Mouse (Mus musculus) limb, embryonic 12.5 days (tissue): Measurements from ENCODE around the gene Fgfr2. TPM values are rescaled to one million over a fixed set of nuclear protein-coding genes. Genes with fewer than 3 reads are reported as not detected.

Source experiments
- ATAC-seq: fragments of 200-750 bp; cut with Nextera tagmentation; 2 replicates; pipeline ENCODE4 v1.8.0; 2017; ENCODE audit warnings: low read depth, moderate TSS enrichment; ENCODE audit not compliant: insufficient number of reproducible peaks, insufficient read depth, low FRiP score, low TSS enrichment
- H3K27ac ChIP-seq: fragments of 300-500 bp; sonication (generic); 2 replicates; pipeline ENCODE4 v1.5.1; 2016; ENCODE audit warnings: mild to moderate bottlenecking, moderate library complexity
- H3K27me3 ChIP-seq: fragments of 300-500 bp; sonication (generic); 2 replicates; pipeline ENCODE4 v1.6.1; 2016; ENCODE audit warnings: mild to moderate bottlenecking, moderate library complexity
- H3K36me3 ChIP-seq: fragments of 300-500 bp; sonication (generic); 2 replicates; pipeline ENCODE4 v1.6.1; 2016; ENCODE audit warnings: mild to moderate bottlenecking, moderate library complexity
- H3K4me1 ChIP-seq: fragments of 300-500 bp; sonication (generic); replicated peaks from 2 replicates; pipeline ENCODE4 v1.6.1; 2016
- H3K4me2 ChIP-seq: fragments of 300-500 bp; sonication (generic); 2 replicates; pipeline ENCODE4 v1.6.1; 2016; ENCODE audit warnings: mild to moderate bottlenecking, moderate library complexity
- H3K4me3 ChIP-seq: fragments of 300-500 bp; sonication (generic); replicated peaks from 2 replicates; pipeline ENCODE4 v1.5.1; 2016; ENCODE audit warnings: mild to moderate bottlenecking
- H3K9ac ChIP-seq: fragments of 300-500 bp; sonication (generic); replicated peaks from 2 replicates; pipeline ENCODE4 v1.6.1; 2016; ENCODE audit warnings: mild to moderate bottlenecking, moderate library complexity
- H3K9me3 ChIP-seq: fragments of 300-500 bp; sonication (generic); 2 replicates; pipeline ENCODE4 v1.6.1; 2016; ENCODE audit warnings: mild to moderate bottlenecking, moderate library complexity
- WGBS: fragments of 180-500 bp; shearing (Covaris S2); methylation state at CpG from one replicate; pipeline ENCODE4 v1.1.7; 2016; 5-methylcytosine and 5-hydroxymethylcytosine counted together
- polyA plus RNA-seq: library from polyadenylated mRNA; unstranded; fragments of >200 nt; fragmentation: Nextera tagmentation; extraction: Ambion mirVana; gene quantifications from 2 replicates; pipeline ENCODE4 v1.2.1, GENCODE M21; 2016

Fgfr2 gene
- polyA plus RNA-seq, 1 experiment from 2014 or later = 112 TPM

DNA sequence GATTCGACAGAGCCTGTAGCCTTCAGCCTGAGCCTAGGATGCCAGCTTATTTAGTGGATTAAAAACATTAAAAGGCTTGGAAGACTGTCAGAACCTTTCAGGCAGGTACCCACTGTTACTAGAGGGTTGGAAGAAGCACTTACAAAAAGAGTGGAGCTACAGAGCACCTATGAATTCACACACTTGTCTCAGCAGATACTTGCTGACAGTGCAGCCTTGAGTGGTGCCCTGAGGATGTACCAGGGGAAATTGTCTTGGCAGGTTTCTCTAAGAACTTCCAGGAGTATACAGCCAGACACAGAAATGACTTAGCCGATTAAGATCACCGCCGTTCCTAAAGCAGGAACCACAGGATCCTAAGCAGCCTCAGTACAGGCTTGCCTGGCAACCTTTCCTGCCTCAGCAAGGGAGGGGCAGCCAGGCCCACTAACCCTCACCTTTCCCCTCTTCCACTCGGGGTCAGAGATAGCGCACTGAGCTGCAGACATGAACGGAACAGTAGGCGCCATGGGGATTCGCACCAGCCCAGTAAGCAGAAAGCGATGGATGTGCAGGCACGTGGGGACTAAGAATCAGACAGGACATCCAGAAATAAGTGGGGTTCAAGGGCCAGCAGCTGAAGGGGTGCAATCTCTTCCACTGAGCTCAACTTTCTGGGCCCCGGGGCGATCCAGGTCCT is 39.1 kb downstream of the Fgfr2 start:
- Histone ChIP-seq H3K4me1 (peaks cover 19% of the 10 kb centered on the region), H3K27ac (no peak overlapping the region), H3K4me2 (no peak overlapping the region), H3K27me3 (no peaks in the 10 kb centered on the region), H3K9ac (no peak overlapping the region), H3K36me3 (peaks cover 35% of the 10 kb centered on the region), H3K4me3 (no peak overlapping the region), H3K9me3 (no peaks in the 10 kb centered on the region)
- ATAC-seq = no peak
- WGBS = 90% methylated on average over 13 of the region's 13 CpGs

DNA sequence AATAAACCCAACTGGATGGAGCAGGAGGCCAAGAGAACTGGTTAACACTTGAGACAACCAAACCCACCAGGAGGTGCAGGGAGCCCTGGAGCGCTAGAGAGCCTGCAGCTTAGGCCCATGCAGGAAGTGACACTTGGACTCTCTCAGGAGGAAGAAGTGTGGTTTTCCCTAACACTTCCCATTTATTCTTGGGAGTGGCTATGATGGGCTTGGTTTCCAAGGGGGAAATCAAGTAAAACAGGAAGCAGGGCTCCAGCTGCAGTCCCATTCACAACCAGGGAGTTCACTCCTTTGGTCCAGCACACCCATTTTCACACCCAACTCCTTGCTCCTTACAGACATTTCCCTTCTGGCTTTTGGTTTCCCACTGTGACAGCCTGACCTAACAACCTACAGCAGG is 44.2 kb downstream of the Fgfr2 start:
- H3K27me3 ChIP-seq = no peaks in the 10 kb centered on the region
- H3K4me1 ChIP-seq = peaks cover 11% of the 10 kb centered on the region
- no peak for ATAC-seq
- peaks cover 58% of the 10 kb centered on the region for H3K36me3 ChIP-seq
- WGBS = 89% methylated on average over 1 of the region's 1 CpGs
- H3K4me2 ChIP-seq = no peak overlapping the region
- H3K9me3 ChIP-seq = no peaks in the 10 kb centered on the region
- H3K27ac ChIP-seq = no peak overlapping the region
- no peak overlapping the region for H3K9ac ChIP-seq
- no peak overlapping the region for H3K4me3 ChIP-seq

DNA sequence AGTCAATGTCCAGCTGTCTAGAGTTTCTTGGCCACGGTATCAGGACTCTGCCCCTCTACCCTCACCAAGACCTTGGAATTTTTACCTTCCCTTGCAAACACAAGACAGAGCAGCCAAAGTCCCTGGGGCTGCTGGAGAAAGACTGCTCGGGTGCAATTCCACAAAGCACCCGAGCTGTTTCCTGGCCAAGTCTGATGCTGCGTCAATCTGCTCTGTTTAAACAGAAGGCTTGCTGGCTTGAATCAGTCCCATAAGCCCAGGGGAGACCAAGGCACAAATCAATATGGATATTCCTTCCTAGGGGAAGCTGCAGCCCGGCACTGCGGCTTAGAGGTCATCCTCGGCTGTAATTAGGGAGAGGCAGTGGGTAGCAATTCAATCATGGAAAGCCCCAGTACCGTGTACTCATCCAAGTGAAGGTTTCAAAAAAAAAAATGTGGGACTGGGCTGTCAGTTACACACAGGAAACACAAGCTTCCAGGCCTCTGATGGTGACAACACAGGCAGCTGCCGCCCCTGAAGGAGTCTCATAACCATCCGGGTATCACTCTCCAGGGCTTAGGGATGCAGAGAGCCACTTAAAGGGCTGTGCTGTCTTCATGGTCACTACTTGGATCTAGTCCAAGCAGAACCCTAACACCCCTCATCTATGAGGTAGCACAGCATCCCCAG is 48.6 kb downstream of the Fgfr2 start:
- H3K4me1 ChIP-seq = no peaks in the 10 kb centered on the region; the same call in 1 of the 2 replicates
- ATAC-seq = no peak
- no peak overlapping the region for H3K4me2 ChIP-seq
- H3K27me3 ChIP-seq = no peaks in the 10 kb centered on the region
- WGBS = 82% methylated on average over 10 of the region's 10 CpGs
- peaks cover 50% of the 10 kb centered on the region for H3K36me3 ChIP-seq
- no peaks in the 10 kb centered on the region for H3K9me3 ChIP-seq
- H3K27ac ChIP-seq = no peak overlapping the region
- no peak overlapping the region for H3K9ac ChIP-seq
- H3K4me3 ChIP-seq = no peak overlapping the region

DNA sequence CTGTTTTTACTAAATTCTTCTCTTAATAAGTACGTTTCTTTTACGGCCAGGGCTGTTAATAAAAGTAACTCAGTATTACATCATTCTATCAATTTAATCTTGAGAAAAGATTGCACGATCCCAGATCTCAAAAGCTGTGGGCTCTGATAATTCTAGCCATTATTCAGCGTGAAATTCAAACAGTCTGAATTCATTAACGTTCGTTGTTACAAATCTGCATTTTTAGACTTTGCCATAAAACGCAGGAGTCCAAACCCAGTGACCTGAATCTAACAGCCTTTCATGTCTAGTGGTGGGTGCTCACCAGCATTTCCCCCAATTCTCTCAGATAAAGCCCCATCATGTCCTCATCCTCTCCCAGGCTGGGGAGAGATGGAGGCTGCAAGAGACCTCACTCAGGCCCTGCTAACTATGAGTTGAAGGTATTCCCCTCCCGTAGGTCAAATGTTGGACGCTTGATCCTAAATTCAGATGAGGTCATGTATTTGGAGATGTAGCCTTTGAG is 50.0 kb downstream of the Fgfr2 start:
- peaks cover 6% of the 10 kb centered on the region; the same call in 1 of the 2 replicates for H3K4me1 ChIP-seq

DNA sequence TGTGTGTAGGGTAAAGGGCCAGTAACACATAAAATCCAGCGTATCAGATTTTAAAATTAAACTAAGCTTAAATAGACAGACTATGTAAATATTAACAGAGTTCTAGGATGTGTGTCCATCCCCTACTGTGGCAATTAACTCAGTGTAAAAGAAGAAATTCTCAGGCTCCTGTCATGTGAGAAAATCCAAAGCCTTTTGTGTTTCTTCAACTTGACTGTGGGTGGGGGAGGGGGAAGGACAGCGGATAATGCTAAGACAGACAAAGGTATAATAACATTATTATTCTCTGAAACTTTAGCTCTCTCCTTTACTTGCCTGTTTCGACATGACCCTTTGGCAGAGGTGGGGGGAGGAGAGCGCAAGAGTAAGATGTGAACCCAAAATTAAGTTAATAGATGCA is 50.6 kb downstream of the Fgfr2 start:
- 90% methylated on average over 4 of the region's 4 CpGs for WGBS
- H3K36me3 ChIP-seq = peaks cover 45% of the 10 kb centered on the region

More for the DNA sequence above, 50.0 kb downstream of the Fgfr2 start:
- 89% methylated on average over 9 of the region's 9 CpGs for WGBS
- Histone ChIP-seq H3K27ac (no peak overlapping the region), H3K9me3 (no peaks in the 10 kb centered on the region), H3K36me3 (peaks cover 45% of the 10 kb centered on the region), H3K9ac (no peak overlapping the region), H3K4me2 (no peak overlapping the region), H3K4me3 (no peak overlapping the region), H3K27me3 (no peaks in the 10 kb centered on the region)
- ATAC-seq = no peak

DNA sequence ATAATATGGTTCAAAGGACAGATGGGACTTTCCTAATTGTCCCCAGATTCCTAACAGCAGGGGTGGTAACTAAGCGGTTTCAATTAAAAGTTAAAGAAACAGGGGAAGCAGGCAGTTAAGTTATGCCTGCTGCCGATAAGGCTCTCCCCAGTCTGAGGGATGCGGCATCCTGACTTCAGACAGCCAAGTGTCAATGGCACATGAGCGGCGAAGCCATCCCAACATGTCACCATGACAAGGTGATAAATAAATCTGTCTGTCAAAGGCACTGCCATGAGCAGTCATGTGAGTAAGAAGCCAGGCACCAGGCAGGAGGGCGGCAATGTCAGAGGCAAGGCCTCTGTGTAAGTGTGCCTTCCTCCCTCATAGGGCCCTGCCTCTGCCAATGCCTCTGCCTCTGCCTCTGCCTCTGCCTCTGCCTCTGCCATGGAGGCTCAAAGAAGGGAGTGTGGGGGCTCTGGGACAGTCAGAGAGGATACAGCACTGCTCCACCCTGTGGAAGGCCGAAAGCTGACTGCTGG is 55.8 kb downstream of the Fgfr2 start:
- H3K27me3 ChIP-seq = no peaks in the 10 kb centered on the region
- no peaks in the 10 kb centered on the region for H3K9me3 ChIP-seq
- H3K4me1 ChIP-seq = peaks cover 16% of the 10 kb centered on the region
- no peak overlapping the region for H3K27ac ChIP-seq
- no peak overlapping the region for H3K4me2 ChIP-seq
- WGBS = 43% methylated on average over 7 of the region's 7 CpGs
- ATAC-seq = no peak
- no peak overlapping the region for H3K9ac ChIP-seq
- H3K4me3 ChIP-seq = no peak overlapping the region
- H3K36me3 ChIP-seq = peaks cover 53% of the 10 kb centered on the region

More for the DNA sequence above, 50.6 kb downstream of the Fgfr2 start:
- ATAC-seq = no peak
- no peak overlapping the region for H3K4me3 ChIP-seq
- no peak overlapping the region for H3K4me2 ChIP-seq
- peaks cover 10% of the 10 kb centered on the region for H3K4me1 ChIP-seq
- no peaks in the 10 kb centered on the region for H3K9me3 ChIP-seq
- H3K9ac ChIP-seq = no peak overlapping the region
- H3K27ac ChIP-seq = no peak overlapping the region
- H3K27me3 ChIP-seq = no peaks in the 10 kb centered on the region

DNA sequence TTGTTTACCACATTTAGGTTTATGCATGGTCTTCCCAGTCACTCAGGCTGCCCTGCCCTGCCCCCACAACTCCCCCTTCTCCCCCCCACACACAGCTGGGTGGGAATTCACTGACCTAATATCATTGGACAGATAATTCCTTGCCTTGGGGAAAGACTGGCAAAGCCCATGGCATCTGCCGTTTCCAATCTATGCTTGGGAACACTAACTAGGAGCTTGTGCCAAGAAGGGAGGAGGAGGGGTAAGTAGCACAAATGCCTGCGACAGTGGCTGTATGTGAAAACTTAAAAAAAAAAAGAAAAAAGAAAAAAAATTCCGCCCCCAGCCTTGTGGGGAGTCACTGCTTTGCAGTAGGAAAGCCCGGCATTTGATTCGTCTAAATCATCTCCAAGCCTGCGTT is 56.4 kb downstream of the Fgfr2 start:
- ATAC-seq = no peak
- Histone ChIP-seq H3K27me3 (no peaks in the 10 kb centered on the region), H3K9ac (no peak overlapping the region), H3K9me3 (no peaks in the 10 kb centered on the region), H3K27ac (no peak overlapping the region), H3K4me3 (no peak overlapping the region), H3K36me3 (peaks cover 54% of the 10 kb centered on the region), H3K4me1 (peaks cover 16% of the 10 kb centered on the region), H3K4me2 (no peak overlapping the region)
- WGBS = 37% methylated on average over 6 of the region's 6 CpGs

DNA sequence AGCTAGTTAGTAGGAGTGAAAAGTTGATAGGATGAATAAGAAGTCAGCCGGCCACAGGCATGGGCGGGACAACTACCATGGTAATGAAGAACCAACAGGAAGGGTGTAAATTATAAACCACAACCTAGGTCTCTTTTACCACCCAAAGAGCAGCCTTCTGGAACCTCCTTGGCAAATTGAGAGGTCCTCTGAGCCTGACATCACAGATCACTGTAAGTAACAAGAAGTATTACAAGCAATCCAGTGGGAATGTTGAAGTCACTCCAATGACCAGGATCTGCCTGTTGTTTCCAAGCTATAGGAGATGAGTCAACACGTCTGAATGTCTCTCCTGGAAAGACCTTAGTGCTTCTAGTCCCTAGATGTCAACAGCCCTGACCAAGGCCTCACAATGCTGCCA is 61.1 kb downstream of the Fgfr2 start:
- H3K36me3 ChIP-seq = peaks cover 44% of the 10 kb centered on the region

DNA sequence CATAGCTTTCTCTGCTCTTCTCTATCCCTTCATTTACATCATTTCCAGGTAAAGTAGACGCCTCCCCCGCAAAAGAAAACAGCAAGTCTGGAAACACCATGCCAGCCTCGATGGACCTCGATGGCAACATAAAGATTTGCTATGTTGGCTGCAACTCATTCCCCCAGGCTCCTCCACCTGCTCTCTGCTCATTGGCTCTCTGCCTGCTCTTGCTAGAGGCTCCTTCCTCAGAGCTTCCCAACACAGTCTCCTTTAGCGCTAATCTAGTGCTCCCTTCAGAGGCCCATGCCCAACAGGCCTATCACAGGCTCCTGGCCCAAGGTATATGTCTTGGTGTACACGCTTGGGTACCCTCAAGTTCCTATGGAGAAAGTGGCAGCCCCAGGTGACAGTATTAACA is 63.0 kb downstream of the Fgfr2 start:
- Histone ChIP-seq H3K27me3 (no peaks in the 10 kb centered on the region), H3K4me2 (no peak overlapping the region), H3K9ac (no peak overlapping the region), H3K4me3 (no peak overlapping the region), H3K27ac (no peak overlapping the region), H3K36me3 (peaks cover 45% of the 10 kb centered on the region), H3K4me1 (peaks cover 15% of the 10 kb centered on the region), H3K9me3 (no peaks in the 10 kb centered on the region)
- no peak for ATAC-seq
- WGBS = 90% methylated on average over 6 of the region's 6 CpGs

More for the DNA sequence above, 61.1 kb downstream of the Fgfr2 start:
- Histone ChIP-seq H3K27me3 (no peaks in the 10 kb centered on the region), H3K9ac (no peak overlapping the region), H3K4me3 (no peak overlapping the region), H3K9me3 (no peaks in the 10 kb centered on the region), H3K27ac (no peak overlapping the region), H3K4me1 (peaks cover 17% of the 10 kb centered on the region), H3K4me2 (no peak overlapping the region)
- ATAC-seq = no peak
- WGBS = 82% methylated on average over 3 of the region's 3 CpGs

DNA sequence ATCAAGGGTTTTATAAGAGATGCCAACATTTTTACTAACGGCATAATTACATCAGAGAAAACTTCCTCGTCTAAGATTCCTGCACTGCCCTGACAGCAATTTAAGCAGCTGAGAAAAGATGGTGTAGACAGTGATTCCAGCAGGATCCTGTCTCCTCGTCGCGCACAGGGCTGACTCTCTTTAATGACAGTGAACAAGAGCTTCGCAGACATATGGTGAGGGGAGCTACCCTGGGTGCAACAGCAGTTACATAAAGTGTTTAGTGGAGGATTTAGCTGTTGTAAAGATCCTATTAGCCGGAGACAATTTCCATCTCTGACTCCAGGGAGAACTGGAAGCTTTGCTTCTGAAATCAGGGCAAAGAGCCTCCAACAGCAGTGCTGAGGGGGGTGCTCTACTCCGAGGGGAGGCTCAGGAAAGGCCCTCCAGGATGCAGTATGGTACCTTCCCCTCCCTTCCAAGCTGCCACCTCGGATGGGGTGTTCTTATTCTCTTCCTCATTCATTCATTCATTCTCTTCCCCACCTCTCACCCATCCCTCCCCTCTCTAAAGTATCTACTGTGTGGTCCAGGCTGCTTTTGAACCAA is 63.5 kb downstream of the Fgfr2 start:
- no peak for ATAC-seq
- 33% methylated on average over 9 of the region's 9 CpGs for WGBS
- H3K36me3 ChIP-seq = peaks cover 42% of the 10 kb centered on the region

DNA sequence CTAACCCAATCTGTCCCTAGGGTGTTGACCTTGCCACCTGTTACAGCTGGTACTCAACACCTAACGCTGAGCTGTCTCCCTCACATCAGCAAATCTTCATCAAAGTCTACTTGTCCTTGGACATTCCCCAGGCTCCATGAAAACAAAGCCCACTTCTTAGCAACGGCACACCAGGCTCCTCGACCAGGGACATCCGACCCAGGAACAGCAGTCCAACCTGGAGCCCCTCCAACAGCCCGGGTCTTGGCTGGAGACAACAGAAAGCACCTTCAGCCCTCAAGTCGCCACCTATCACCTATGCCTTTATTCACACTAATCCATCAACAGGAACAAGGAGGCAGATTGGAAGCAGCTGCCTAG is 64.0 kb downstream of the Fgfr2 start:
- ATAC-seq = no peak
- Histone ChIP-seq H3K9ac (no peak overlapping the region), H3K27ac (no peak overlapping the region), H3K27me3 (no peaks in the 10 kb centered on the region), H3K36me3 (peaks cover 37% of the 10 kb centered on the region), H3K4me3 (no peak overlapping the region), H3K4me1 (peaks cover 15% of the 10 kb centered on the region), H3K9me3 (no peaks in the 10 kb centered on the region), H3K4me2 (no peak overlapping the region)
- WGBS = 50% methylated on average over 6 of the region's 6 CpGs

More for the DNA sequence above, 63.5 kb downstream of the Fgfr2 start:
- no peak overlapping the region for H3K4me2 ChIP-seq
- H3K4me1 ChIP-seq = peaks cover 15% of the 10 kb centered on the region
- no peak overlapping the region for H3K4me3 ChIP-seq
- H3K9ac ChIP-seq = no peak overlapping the region
- H3K27ac ChIP-seq = no peak overlapping the region
- H3K27me3 ChIP-seq = no peaks in the 10 kb centered on the region
- H3K9me3 ChIP-seq = no peaks in the 10 kb centered on the region
